Mouse (Mus musculus) liver, adult 2 months (tissue): Measurements from ENCODE around the gene Ctsc.

Experiments used
- CTCF ChIP-seq: fragments of 200-500 bp; IDR thresholded peaks from 2 replicates; pipeline ENCODE4 v1.5.1; 2011; ENCODE audit warnings: low read depth, low read length, control low read depth
- POLR2A ChIP-seq: fragments of 200-500 bp; IDR thresholded peaks from 2 replicates; pipeline ENCODE4 v1.6.1; 2011; ENCODE audit warnings: low read length, control low read depth; ENCODE audit not compliant: insufficient read depth; ENCODE audit errors: extremely low read depth

DNA sequence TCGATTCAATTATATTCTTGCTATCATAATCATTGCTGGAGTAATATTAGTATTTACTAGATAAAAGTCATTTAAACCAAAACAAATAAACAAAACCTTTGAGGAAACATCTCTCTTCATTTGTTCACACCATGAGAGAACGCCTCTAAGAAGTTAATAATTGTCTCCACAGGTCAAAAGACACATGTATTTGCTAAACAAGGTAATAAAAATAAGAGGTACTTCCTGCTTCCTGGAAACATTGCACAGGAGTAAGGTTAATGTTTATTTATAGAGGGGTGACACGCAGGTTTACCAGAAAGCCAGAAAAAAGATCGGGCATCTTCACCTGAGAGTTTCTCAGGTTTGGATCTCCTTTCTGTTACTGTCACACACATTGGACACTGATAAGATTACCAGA, 16.1 kb upstream of the Ctsc start:
- TF ChIP-seq CTCF (no peak), POLR2A (no peak)
